Mouse (Mus musculus): ENCODE results near the gene Tbl3. TPM values are rescaled to one million over a fixed set of nuclear protein-coding genes. Genes with fewer than 3 reads are reported as not detected.

The Tbl3 gene
- polyA plus RNA-seq, 1 experiment from 2014 or later = 131 TPM

DNA sequence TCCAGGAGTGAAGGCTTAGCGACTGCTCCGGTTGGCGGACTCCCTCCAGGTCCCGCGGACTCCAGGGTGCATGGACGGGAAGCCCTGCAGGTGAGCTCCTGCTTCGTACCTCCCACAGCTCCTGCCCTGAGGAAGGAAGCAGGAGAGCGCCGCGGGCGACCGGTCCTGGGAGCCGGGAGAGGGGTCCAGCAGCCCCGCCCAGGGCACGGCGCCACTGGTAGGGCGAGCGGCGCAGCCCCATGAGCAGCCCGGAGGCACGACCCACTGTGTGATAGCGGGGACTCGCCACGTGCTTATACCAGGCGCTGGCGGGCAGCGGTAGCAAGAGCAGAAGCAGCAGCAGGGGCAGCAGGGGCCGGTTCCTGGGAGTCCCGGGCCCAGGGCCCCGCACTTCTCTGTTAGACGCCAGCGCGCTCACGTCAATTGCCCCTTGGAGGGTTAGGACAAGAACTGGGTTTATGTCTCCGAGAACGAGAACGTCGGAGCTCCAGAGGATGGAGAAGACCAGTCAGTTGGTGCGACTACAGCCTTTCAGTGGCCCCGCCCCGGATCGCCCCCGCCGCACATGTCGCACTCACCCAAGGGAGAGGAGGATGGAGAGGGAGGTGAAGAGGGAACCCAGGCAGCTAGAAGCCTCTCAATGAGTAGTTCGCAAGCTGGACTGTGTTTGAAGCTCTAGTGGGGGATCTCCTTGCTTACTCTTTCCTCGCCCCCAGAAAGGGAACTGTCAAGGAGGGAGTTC lies 49.3 kb downstream of the Tbl3 start, which contains the start of gene Npw:
Npw (minus strand) TSS at position 441 of the 742 bp plus-strand sequence.
- peak; percentile 37 for DNase-seq (ENCODE audit: low spot score)
- peaks cover 36% of the 10 kb centered on the region for H3K27me3 ChIP-seq (ENCODE audit: control insufficient read depth, insufficient read depth, low read length)
- H3K9ac ChIP-seq (ENCODE audit: low read length) = peak within 1 kb of the TSS; percentile 29; the same call in 1 of the 2 replicates
- H3K4me1 ChIP-seq (ENCODE audit: control insufficient read depth, insufficient read depth, low read length) = no peaks in the 10 kb centered on the region
- H3K9me3 ChIP-seq (ENCODE audit: control insufficient read depth, low read length) = no peaks in the 10 kb centered on the region
- ATAC-seq (ENCODE audit: insufficient read depth, low FRiP score, low TSS enrichment) = no peak
- H3K4me3 ChIP-seq (ENCODE audit: low read depth, low read length) = peak within 1 kb of the TSS; percentile 31
- WGBS = 1% methylated on average over 47 of the region's 47 CpGs
- no peak within 1 kb of the TSS for H3K27ac ChIP-seq (ENCODE audit: low read depth, low read length)
- no peaks in the 10 kb centered on the region for H3K36me3 ChIP-seq (ENCODE audit: control insufficient read depth, insufficient read depth, low read length)
- H3K4me2 ChIP-seq (ENCODE audit: low read depth) = peak within 1 kb of the TSS; percentile 60

DNA sequence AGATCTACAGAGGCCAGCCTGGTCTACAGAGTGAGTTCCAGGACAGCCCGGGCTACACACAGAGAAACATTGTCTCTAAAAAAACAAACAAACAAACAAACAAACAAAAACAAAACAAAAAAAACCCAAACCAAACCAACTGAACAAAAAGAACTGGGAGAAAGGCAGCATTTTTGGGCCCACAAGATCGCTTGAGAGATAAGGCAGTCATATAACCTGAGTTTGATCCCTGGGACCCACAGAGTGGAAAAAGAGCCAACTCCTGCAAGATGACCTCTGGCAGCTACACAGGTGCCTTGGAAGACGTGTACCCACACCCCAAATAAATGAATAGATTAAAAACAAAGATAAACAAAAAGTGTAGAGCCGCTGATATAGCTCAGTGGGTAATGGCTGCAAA lies 52.5 kb downstream of the Tbl3 start:
- peaks cover 5% of the 10 kb centered on the region for H3K4me1 ChIP-seq (ENCODE audit: control insufficient read depth, insufficient read depth, low read length)
- peaks cover 42% of the 10 kb centered on the region for H3K27me3 ChIP-seq (ENCODE audit: control insufficient read depth, insufficient read depth, low read length)
- H3K27ac ChIP-seq (ENCODE audit: low read depth, low read length) = no peak overlapping the region
- ATAC-seq (ENCODE audit: insufficient read depth, low FRiP score, low TSS enrichment) = no peak
- H3K4me2 ChIP-seq (ENCODE audit: low read depth) = no peak overlapping the region
- DNase-seq (ENCODE audit: low spot score) = no peak
- no peak overlapping the region for H3K9ac ChIP-seq (ENCODE audit: low read length)
- WGBS = 79% methylated on average over 4 of the region's 4 CpGs
- no peaks in the 10 kb centered on the region for H3K9me3 ChIP-seq (ENCODE audit: control insufficient read depth, low read length)
- no peak overlapping the region for H3K4me3 ChIP-seq (ENCODE audit: low read depth, low read length)
- H3K36me3 ChIP-seq (ENCODE audit: control insufficient read depth, insufficient read depth, low read length) = no peaks in the 10 kb centered on the region

DNA sequence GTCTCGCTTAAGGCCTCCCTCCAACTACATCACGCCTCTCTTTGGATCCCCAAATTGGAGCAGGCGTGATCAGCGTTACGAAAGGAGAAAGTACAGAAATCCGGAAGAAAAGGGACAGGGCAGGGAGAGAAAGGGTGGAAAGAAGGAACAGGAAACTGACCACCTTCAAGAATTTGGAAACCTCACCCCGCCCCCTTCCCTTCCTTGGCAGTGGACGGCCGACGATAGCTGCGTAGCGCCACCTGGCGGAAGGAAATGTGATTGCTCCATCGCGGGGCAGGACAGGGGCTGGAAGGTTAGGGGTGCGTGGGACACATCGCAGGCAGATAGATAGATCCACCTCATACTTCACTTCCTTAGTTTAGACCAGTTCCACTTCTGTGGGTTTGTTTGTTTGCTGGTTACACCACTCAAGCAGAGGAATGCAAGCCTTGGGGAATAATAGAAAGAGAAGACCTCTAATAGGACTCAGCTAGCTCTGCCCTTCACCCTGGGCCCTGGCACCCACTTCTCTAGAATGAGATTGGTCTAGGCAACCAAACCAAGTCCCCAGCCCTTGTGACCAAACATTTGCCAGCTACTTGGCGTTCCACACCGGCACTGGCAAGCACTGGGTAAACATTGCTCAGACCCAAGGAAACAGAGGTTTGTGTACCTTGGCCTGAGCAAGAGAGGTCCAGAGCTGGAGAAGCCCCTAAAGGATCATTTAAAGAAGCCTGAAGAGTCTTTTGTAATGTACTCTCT lies 53.3 kb downstream of the Tbl3 start:
- peak overlapping the region; percentile 37 for H3K4me2 ChIP-seq (ENCODE audit: low read depth)
- H3K9ac ChIP-seq (ENCODE audit: low read length) = no peak overlapping the region; the same call in 1 of the 2 replicates
- H3K27ac ChIP-seq (ENCODE audit: low read depth, low read length) = no peak overlapping the region
- DNase-seq (ENCODE audit: low spot score) = peak; percentile 86
- H3K4me3 ChIP-seq (ENCODE audit: low read depth, low read length) = no peak overlapping the region
- H3K9me3 ChIP-seq (ENCODE audit: control insufficient read depth, low read length) = no peaks in the 10 kb centered on the region
- no peaks in the 10 kb centered on the region for H3K36me3 ChIP-seq (ENCODE audit: control insufficient read depth, insufficient read depth, low read length)
- peaks cover 36% of the 10 kb centered on the region for H3K27me3 ChIP-seq (ENCODE audit: control insufficient read depth, insufficient read depth, low read length)
- H3K4me1 ChIP-seq (ENCODE audit: control insufficient read depth, insufficient read depth, low read length) = peaks cover 7% of the 10 kb centered on the region
- 4% methylated on average over 19 of the region's 19 CpGs for WGBS
- peak; percentile 61; the same call in 1 of the 2 replicates for ATAC-seq (ENCODE audit: insufficient read depth, low FRiP score, low TSS enrichment)

DNA sequence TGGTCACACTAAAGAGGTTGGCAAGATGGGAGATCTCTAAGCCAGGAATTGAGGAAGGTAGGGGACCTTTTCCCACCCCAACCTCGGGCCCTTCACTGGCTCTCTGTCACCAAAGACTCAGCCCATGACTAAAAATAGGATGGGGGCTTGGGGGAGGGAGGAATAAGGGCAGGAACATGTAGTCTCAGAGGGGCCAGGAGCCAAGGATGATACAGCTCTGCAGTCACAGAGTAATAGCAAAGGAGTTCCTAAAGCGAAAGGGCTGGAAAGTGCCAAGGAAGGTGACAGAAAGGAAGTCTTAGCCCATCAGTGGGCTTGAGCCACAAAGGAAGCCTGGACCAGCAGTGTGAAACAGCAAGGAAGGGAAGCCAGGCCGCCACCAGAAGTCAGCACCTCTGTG lies 55.6 kb downstream of the Tbl3 start:
- H3K9me3 ChIP-seq (ENCODE audit: control insufficient read depth, low read length) = no peaks in the 10 kb centered on the region
- H3K27me3 ChIP-seq (ENCODE audit: control insufficient read depth, insufficient read depth, low read length) = peaks cover 21% of the 10 kb centered on the region
- H3K4me3 ChIP-seq (ENCODE audit: low read depth, low read length) = no peak overlapping the region
- no peak overlapping the region for H3K27ac ChIP-seq (ENCODE audit: low read depth, low read length)
- no peak for DNase-seq (ENCODE audit: low spot score)
- WGBS = 71% methylated on average over 3 of the region's 3 CpGs
- no peaks in the 10 kb centered on the region for H3K36me3 ChIP-seq (ENCODE audit: control insufficient read depth, insufficient read depth, low read length)
- peaks cover 7% of the 10 kb centered on the region for H3K4me1 ChIP-seq (ENCODE audit: control insufficient read depth, insufficient read depth, low read length)
- H3K4me2 ChIP-seq (ENCODE audit: low read depth) = no peak overlapping the region
- no peak for ATAC-seq (ENCODE audit: insufficient read depth, low FRiP score, low TSS enrichment)
- H3K9ac ChIP-seq (ENCODE audit: low read length) = no peak overlapping the region

DNA sequence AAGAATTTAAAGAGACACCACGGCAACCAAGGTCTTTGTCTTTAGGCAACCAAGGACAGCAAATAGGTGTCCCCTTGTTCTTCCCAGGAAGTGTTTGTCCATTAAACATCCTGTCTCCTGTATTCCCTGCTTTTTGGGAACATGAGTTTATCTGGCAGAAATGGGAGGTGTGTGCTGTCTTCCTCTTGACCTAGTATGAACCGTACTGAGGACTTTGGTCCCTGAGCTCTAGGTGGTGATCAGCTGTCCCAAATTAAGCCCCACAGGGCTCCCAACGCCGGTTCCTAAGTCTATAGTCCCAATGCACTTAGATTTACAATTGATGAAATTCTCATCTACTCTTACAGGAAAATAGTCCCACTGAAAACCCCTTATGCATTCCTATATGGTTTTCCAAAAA lies 56.7 kb downstream of the Tbl3 start:
- ATAC-seq (ENCODE audit: insufficient read depth, low FRiP score, low TSS enrichment) = no peak
- H3K27ac ChIP-seq (ENCODE audit: low read depth, low read length) = no peak overlapping the region
- no peak overlapping the region; the same call in 1 of the 2 replicates for H3K4me3 ChIP-seq (ENCODE audit: low read depth, low read length)
- no peak for DNase-seq (ENCODE audit: low spot score)
- H3K36me3 ChIP-seq (ENCODE audit: control insufficient read depth, insufficient read depth, low read length) = no peaks in the 10 kb centered on the region
- 76% methylated on average over 4 of the region's 4 CpGs for WGBS
- H3K4me1 ChIP-seq (ENCODE audit: control insufficient read depth, insufficient read depth, low read length) = peaks cover 7% of the 10 kb centered on the region
- H3K4me2 ChIP-seq (ENCODE audit: low read depth) = peak overlapping the region; percentile 89; the same call in 1 of the 2 replicates
- H3K27me3 ChIP-seq (ENCODE audit: control insufficient read depth, insufficient read depth, low read length) = peaks cover 16% of the 10 kb centered on the region; the same call in 1 of the 2 replicates
- no peak overlapping the region for H3K9ac ChIP-seq (ENCODE audit: low read length)
- H3K9me3 ChIP-seq (ENCODE audit: control insufficient read depth, low read length) = no peaks in the 10 kb centered on the region

DNA sequence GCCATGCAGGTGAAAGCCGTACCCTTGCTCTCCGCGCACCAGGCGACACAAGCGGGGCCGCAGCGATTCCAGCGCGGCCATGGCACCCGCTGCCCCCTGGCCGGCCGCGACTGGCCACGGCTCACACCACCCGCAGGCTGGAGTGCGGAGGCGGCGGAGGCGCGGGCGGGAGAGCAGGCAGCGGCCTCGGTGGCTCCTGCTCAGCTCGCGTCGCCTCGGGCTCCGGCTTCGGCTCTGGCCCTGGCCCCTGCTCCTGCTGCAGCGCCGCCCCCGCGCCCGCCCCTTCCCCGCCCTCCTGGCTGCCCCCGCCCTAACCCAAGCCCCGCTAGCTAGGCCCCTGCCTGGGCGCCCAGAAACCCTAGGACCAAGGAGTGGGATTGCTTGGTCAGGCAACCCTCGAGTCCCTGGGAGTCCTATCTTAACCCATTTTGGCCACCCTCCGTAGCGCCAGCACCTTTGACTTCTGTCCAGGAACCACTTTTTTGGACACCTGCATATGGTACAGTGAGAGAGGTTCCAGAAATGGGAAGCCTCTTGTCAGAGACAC lies 57.3 kb downstream of the Tbl3 start, which contains the start of gene Slc9a3r2:
Slc9a3r2 (minus strand) TSS at position 258 of the 547 bp plus-strand sequence.
- ATAC-seq (ENCODE audit: insufficient read depth, low FRiP score, low TSS enrichment) = 0 out of 2 replicates have a peak, but pooled peaks have one; percentile 61
- Histone ChIP-seq H3K27ac (ENCODE audit: low read depth, low read length) (no peak within 1 kb of the TSS), H3K27me3 (ENCODE audit: control insufficient read depth, insufficient read depth, low read length) (peaks cover 16% of the 10 kb centered on the region; the same call in 1 of the 2 replicates), H3K4me2 (ENCODE audit: low read depth) (peak within 1 kb of the TSS; percentile 89), H3K9ac (ENCODE audit: low read length) (peak within 1 kb of the TSS; percentile 68), H3K9me3 (ENCODE audit: control insufficient read depth, low read length) (no peaks in the 10 kb centered on the region), H3K36me3 (ENCODE audit: control insufficient read depth, insufficient read depth, low read length) (no peaks in the 10 kb centered on the region), H3K4me1 (ENCODE audit: control insufficient read depth, insufficient read depth, low read length) (peaks cover 7% of the 10 kb centered on the region), H3K4me3 (ENCODE audit: low read depth, low read length) (peak within 1 kb of the TSS; percentile 50)
- under 1% methylated on average over 31 of the region's 41 CpGs for WGBS
- DNase-seq (ENCODE audit: low spot score) = peak; percentile 65

DNA sequence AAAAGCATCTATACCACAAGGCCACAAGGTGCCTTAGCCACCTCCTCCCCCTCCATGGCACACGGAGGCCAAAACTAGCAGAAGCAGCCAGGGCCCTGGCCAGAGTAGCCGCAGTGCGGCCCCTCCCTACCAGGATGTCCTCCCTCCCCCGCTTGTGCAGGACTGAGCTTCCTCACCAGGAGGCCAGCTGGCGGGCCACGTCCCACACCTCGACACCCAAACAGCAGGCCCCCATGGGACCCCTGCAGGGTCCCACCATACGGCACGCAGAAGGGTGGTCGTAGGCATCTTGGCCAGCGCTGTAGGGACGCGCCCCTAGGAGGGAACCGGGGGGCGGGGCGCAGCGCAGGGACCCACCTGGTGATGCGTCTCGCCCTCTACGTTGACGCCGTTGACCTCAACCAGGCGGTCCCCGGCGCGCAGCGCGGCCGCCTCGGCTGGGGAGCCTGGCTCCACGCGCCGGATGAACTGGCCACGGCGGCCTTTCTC lies 57.8 kb downstream of the Tbl3 start:
- H3K4me2 ChIP-seq (ENCODE audit: low read depth) = peak overlapping the region; percentile 89
- H3K9me3 ChIP-seq (ENCODE audit: control insufficient read depth, low read length) = no peaks in the 10 kb centered on the region
- H3K9ac ChIP-seq (ENCODE audit: low read length) = peak overlapping the region; percentile 68
- no peak overlapping the region for H3K27ac ChIP-seq (ENCODE audit: low read depth, low read length)
- H3K4me1 ChIP-seq (ENCODE audit: control insufficient read depth, insufficient read depth, low read length) = peaks cover 7% of the 10 kb centered on the region
- no peak for ATAC-seq (ENCODE audit: insufficient read depth, low FRiP score, low TSS enrichment)
- peak; percentile 52 for DNase-seq (ENCODE audit: low spot score)
- 0% methylated on average over 35 of the region's 35 CpGs for WGBS
- peaks cover 16% of the 10 kb centered on the region; the same call in 1 of the 2 replicates for H3K27me3 ChIP-seq (ENCODE audit: control insufficient read depth, insufficient read depth, low read length)
- H3K36me3 ChIP-seq (ENCODE audit: control insufficient read depth, insufficient read depth, low read length) = no peaks in the 10 kb centered on the region
- H3K4me3 ChIP-seq (ENCODE audit: low read depth, low read length) = peak overlapping the region; percentile 50

DNA sequence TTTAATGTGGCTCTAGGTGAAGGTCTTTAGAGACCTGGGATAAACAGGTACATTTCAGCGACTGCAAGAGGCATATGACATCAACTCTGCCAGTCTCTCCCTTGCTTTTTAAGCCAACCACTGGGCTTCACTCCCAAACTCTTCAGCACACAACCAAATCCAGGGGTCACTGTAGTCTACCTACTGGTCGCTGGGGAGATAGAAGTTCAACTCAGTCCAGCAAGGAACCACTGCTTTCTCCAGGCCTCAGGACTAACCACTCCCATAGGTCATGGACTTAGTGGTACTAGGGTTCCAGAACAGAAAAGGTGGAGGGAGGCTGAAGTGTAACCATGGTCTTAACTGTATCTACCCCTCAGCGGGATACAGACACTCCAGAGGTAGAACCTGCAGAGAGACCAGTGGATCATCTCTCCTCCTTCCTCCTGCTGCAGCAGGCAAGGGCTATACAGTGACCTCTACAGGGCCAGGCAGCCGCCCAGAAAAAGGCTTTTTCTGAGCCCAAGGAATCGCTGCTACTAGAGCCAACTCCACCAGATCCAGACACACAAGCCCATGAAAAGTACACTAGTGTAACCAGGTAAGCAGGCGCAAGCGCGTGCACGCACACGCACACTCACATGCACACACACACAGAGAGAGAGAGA lies 58.6 kb downstream of the Tbl3 start:
- ATAC-seq (ENCODE audit: insufficient read depth, low FRiP score, low TSS enrichment) = no peak
- WGBS = 71% methylated on average over 10 of the region's 10 CpGs
- Histone ChIP-seq H3K9ac (ENCODE audit: low read length) (no peak overlapping the region), H3K36me3 (ENCODE audit: control insufficient read depth, insufficient read depth, low read length) (no peaks in the 10 kb centered on the region), H3K4me3 (ENCODE audit: low read depth, low read length) (no peak overlapping the region), H3K9me3 (ENCODE audit: control insufficient read depth, low read length) (no peaks in the 10 kb centered on the region), H3K4me2 (ENCODE audit: low read depth) (peak overlapping the region; percentile 89; the same call in 1 of the 2 replicates), H3K27ac (ENCODE audit: low read depth, low read length) (no peak overlapping the region), H3K27me3 (ENCODE audit: control insufficient read depth, insufficient read depth, low read length) (peaks cover 16% of the 10 kb centered on the region; the same call in 1 of the 2 replicates), H3K4me1 (ENCODE audit: control insufficient read depth, insufficient read depth, low read length) (peaks cover 7% of the 10 kb centered on the region)
- DNase-seq (ENCODE audit: low spot score) = no peak

All from neural tube, embryonic 11.5 days (tissue).